In the genomic region with DNA sequence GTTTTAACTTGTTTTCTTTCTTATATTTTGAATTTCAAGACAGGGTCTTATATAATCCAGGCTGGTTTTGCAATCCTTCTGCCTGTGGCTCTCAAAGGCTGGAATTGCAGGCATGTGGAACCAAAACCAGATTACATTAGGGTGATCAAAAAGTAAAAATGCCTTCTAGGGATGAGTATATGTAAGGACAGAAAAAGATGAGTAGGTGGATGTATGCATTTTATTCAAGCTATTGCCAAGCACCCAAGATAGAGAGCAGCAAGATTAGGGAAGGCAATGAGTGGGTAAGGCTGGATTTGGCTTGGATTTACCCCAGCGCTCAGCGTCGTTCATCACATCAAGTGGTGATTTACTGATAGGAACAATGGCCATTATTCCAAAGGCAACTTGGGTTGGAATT, we compare ENCODE assay signal across 26 mouse cellular contexts.
"Had no signal": no experiment of that assay in that cellular context is flagged by ENCODE, and none has a peak within 500 bp of the region (broad histone marks: within the 10 kb centered on the region; RNA-seq: fewer than 3 reads in every experiment).

No protein-coding gene starts in this region.

- H3K27ac ChIP-seq: gastrocnemius, adult 2 months; heart, embryonic 10.5 days; hindbrain, embryonic 10.5 days; hindbrain, embryonic 12.5 days; hindbrain, embryonic 14.5 days; intestine, embryonic 15.5 days; layer of hippocampus, adult 2 months; limb, embryonic 10.5 days; limb, embryonic 12.5 days; liver, embryonic 13.5 days had no signal

- H3K4me2 ChIP-seq: heart, embryonic 12.5 days; hindbrain, embryonic 12.5 days; hindbrain, embryonic 14.5 days; intestine, embryonic 15.5 days; limb, embryonic 12.5 days; liver, embryonic 11.5 days; liver, embryonic 13.5 days had no signal

- H3K9me3 ChIP-seq: heart, embryonic 10.5 days; heart, embryonic 12.5 days; hindbrain, embryonic 10.5 days; hindbrain, embryonic 12.5 days; intestine, embryonic 15.5 days; limb, embryonic 10.5 days; limb, embryonic 12.5 days; liver, embryonic 13.5 days had no signal

- ATAC-seq: hindbrain, embryonic 16.5 days; inflammation-experienced regulatory T-cells, adult 6 months; intestine, embryonic 15.5 days; intestine, postnatal 0 days had no signal

- DNase-seq: gastrocnemius, adult 2 months; gastrocnemius, postnatal 10 days; gastrocnemius, postnatal 25 days; heart, adult 18-20 months; heart, postnatal 10 days; heart, postnatal 4 days; kidney, adult 18-20 months; kidney, adult 8-10 months; kidney, postnatal 10 days; kidney, postnatal 25 days; kidney, postnatal 4 days; liver; liver, embryonic 13.5 days had no signal

- H3K9ac ChIP-seq: heart, embryonic 12.5 days; hindbrain, embryonic 12.5 days; hindbrain, embryonic 14.5 days; intestine, embryonic 15.5 days; limb, embryonic 12.5 days; liver, embryonic 13.5 days had no signal

- H3K4me3 ChIP-seq: gastrocnemius, adult 2 months; heart, embryonic 10.5 days; heart, embryonic 12.5 days; hindbrain, embryonic 10.5 days; hindbrain, embryonic 12.5 days; intestine, embryonic 15.5 days; layer of hippocampus, adult 2 months; limb, embryonic 10.5 days; limb, embryonic 12.5 days; liver, embryonic 13.5 days had no signal

- H3K4me1 ChIP-seq: heart, embryonic 10.5 days; heart, embryonic 12.5 days; hindbrain, embryonic 10.5 days; hindbrain, embryonic 12.5 days; intestine, embryonic 15.5 days; limb, embryonic 10.5 days; limb, embryonic 12.5 days; liver, embryonic 13.5 days had no signal

- H3K36me3 ChIP-seq: heart, embryonic 10.5 days; heart, embryonic 12.5 days; hindbrain, embryonic 10.5 days; hindbrain, embryonic 12.5 days; intestine, embryonic 15.5 days; limb, embryonic 10.5 days; limb, embryonic 12.5 days; liver, embryonic 13.5 days had no signal

- H3K27me3 ChIP-seq: heart, embryonic 12.5 days; hindbrain, embryonic 12.5 days; intestine, embryonic 15.5 days; limb, embryonic 12.5 days; liver, embryonic 13.5 days had no signal
